In genomic region chr17:87036141-87037073, GRCm38 (mm10) we compare ENCODE assay signal across 7 mouse cellular contexts. TPM values are rescaled to one million over a fixed set of nuclear protein-coding genes. Genes with fewer than 3 reads are reported as not detected.
DNase-seq lines count a peak whose midpoint lies in the region; ATAC-seq and TF ChIP-seq lines count a peak whose summit lies in the region.

No protein-coding gene starts in this region.

- TF ChIP-seq POLR2A in ES-Bruce4 (IDR thresholded peaks at IDR 0.05; ENCODE audit: insufficient read depth, low read length) = no peak
- no peak for TF ChIP-seq POLR2A in small intestine, adult 2 months (IDR thresholded peaks at IDR 0.05; ENCODE audit: low read depth, low read length)

- H3K9ac ChIP-seq in kidney, embryonic 14.5 days (ENCODE audit: low read depth, low read length) = no peak overlapping the region
- H3K9ac ChIP-seq in ES-Bruce4 (ENCODE audit: low read depth, poor library complexity, severe bottlenecking) = no peak overlapping the region
- no peak overlapping the region for H3K9ac ChIP-seq in intestine, embryonic 16.5 days (ENCODE audit: low read depth, low read length)

- no peaks in the 10 kb centered on the region for H3K4me1 ChIP-seq in kidney, embryonic 14.5 days (ENCODE audit: control insufficient read depth, insufficient read depth, low read length)
- H3K4me1 ChIP-seq in ES-Bruce4 (ENCODE audit: control insufficient read depth, insufficient read depth, low read length) = no peaks in the 10 kb centered on the region
- H3K4me1 ChIP-seq in intestine, embryonic 16.5 days (ENCODE audit: control insufficient read depth, insufficient read depth, low read length) = 0 out of 2 replicates have a peak, but pooled peaks cover 7% of the 10 kb centered on the region
- no peaks in the 10 kb centered on the region; the same call in none of the 2 replicates for H3K4me1 ChIP-seq in small intestine, adult 2 months (ENCODE audit: control insufficient read depth, insufficient read depth, insufficient read length, low read length)

- no peaks in the 10 kb centered on the region for H3K27me3 ChIP-seq in kidney, embryonic 14.5 days (ENCODE audit: control insufficient read depth, insufficient read depth, low read length)
- H3K27me3 ChIP-seq in ES-Bruce4 (ENCODE audit: control insufficient read depth, insufficient read depth, low read length, poor library complexity, severe bottlenecking) = no peaks in the 10 kb centered on the region
- H3K27me3 ChIP-seq in intestine, embryonic 16.5 days (replicated peaks; ENCODE audit: control insufficient read depth, insufficient read depth, low read length) = no peaks in the 10 kb centered on the region
- no peaks in the 10 kb centered on the region for H3K27me3 ChIP-seq in small intestine, adult 2 months (ENCODE audit: control insufficient read depth, insufficient read depth, low read length)

- peak; percentile 44 for DNase-seq in kidney, adult 9 months
- no peak for DNase-seq in neural tube, embryonic 10.5 days (ENCODE audit: extremely low spot score, low spot score)

- H3K36me3 ChIP-seq in kidney, embryonic 14.5 days (ENCODE audit: control insufficient read depth, insufficient read depth, low read length) = peaks cover 10% of the 10 kb centered on the region; the same call in 1 of the 2 replicates
- peaks cover 10% of the 10 kb centered on the region for H3K36me3 ChIP-seq in ES-Bruce4 (ENCODE audit: control insufficient read depth, insufficient read depth, low read length, poor library complexity, severe bottlenecking)
- H3K36me3 ChIP-seq in intestine, embryonic 16.5 days (ENCODE audit: control insufficient read depth, insufficient read depth, low read length) = no peaks in the 10 kb centered on the region
- peaks cover 24% of the 10 kb centered on the region for H3K36me3 ChIP-seq in small intestine, adult 2 months (ENCODE audit: control insufficient read depth, insufficient read depth, low read length)

- no peaks in the 10 kb centered on the region for H3K9me3 ChIP-seq in kidney, embryonic 14.5 days (ENCODE audit: control insufficient read depth, low read length)
- no peaks in the 10 kb centered on the region for H3K9me3 ChIP-seq in ES-Bruce4 (replicated peaks; ENCODE audit: control insufficient read depth, insufficient read depth, low read length, poor library complexity, severe bottlenecking)
- no peaks in the 10 kb centered on the region for H3K9me3 ChIP-seq in intestine, embryonic 16.5 days (ENCODE audit: control insufficient read depth, low read length)

- peak; percentile 51 for TF ChIP-seq CTCF in ES-Bruce4 (IDR thresholded peaks at IDR 0.05; ENCODE audit: low read depth, low read length)
- TF ChIP-seq CTCF in small intestine, adult 2 months (IDR thresholded peaks at IDR 0.05; ENCODE audit: extremely low read depth, insufficient read length, insufficient replicate concordance, low read depth, low read length) = peak; percentile 70; the same call in 1 of the 2 replicates

- TF ChIP-seq EP300 in ES-Bruce4 (IDR thresholded peaks at IDR 0.05; ENCODE audit: insufficient read depth, low read depth, low read length) = no peak

- no peak for ATAC-seq in kidney, embryonic 14.5 days (ENCODE audit: low FRiP score, low TSS enrichment)
- ATAC-seq in activated CD4-positive, CD25-positive, alpha-beta regulatory T cell, adult 4 months = peak; percentile 87
- ATAC-seq in intestine, embryonic 16.5 days = peak; percentile 88

- no peak overlapping the region for H3K4me2 ChIP-seq in kidney, embryonic 14.5 days (replicated peaks; ENCODE audit: low read depth, low read length)
- no peak overlapping the region for H3K4me2 ChIP-seq in intestine, embryonic 16.5 days (ENCODE audit: low read depth, low read length)

- 63% methylated on average over 10 of the region's 10 CpGs for WGBS in kidney, embryonic 14.5 days
- WGBS in intestine, embryonic 16.5 days = 48% methylated on average over 10 of the region's 10 CpGs
- WGBS in small intestine, adult 2 months = 24% methylated on average over 10 of the region's 10 CpGs

- no peak overlapping the region for H3K27ac ChIP-seq in kidney, embryonic 14.5 days (ENCODE audit: low read depth, low read length)
- H3K27ac ChIP-seq in ES-Bruce4 (ENCODE audit: insufficient read depth, low read length) = no peak overlapping the region
- no peak overlapping the region for H3K27ac ChIP-seq in intestine, embryonic 16.5 days (ENCODE audit: low read length)
- H3K27ac ChIP-seq in small intestine, adult 2 months (ENCODE audit: insufficient read depth, low read depth, low read length) = no peak overlapping the region; the same call in 1 of the 2 replicates

- no peak overlapping the region for H3K4me3 ChIP-seq in kidney, embryonic 14.5 days (ENCODE audit: low read length)
- no peak overlapping the region for H3K4me3 ChIP-seq in ES-Bruce4 (ENCODE audit: low read depth, low read length)
- H3K4me3 ChIP-seq in intestine, embryonic 16.5 days (ENCODE audit: low read length) = no peak overlapping the region
- H3K4me3 ChIP-seq in small intestine, adult 2 months (ENCODE audit: low read depth, low read length) = no peak overlapping the region

RNA-seq across cellular contexts. Expression of gene Cript, which starts 11.1 kb away (rescaled TPM):
- polyA plus RNA-seq in kidney, embryonic 14.5 days (2014; fragmentation: Nextera tagmentation; extraction: Ambion mirVana) = 150 and 193 TPM in 2 replicates
- 55.7 and 60.6 TPM in 2 replicates for polyA plus RNA-seq in ES-Bruce4 (2011; ENCODE audit: insufficient read depth, insufficient read length, low read depth, missing spikeins)
- 100 to 1,000 TPM; 110 to 115 TPM for polyA plus RNA-seq in activated CD4-positive, CD25-positive, alpha-beta regulatory T cell, adult 4 months (2017; shearing (Covaris generic))
- polyA plus RNA-seq in intestine, embryonic 16.5 days (2015; fragmentation: Nextera tagmentation; extraction: Ambion mirVana) = 129 and 132 TPM in 2 replicates
- 1.4 and 4.4 TPM in 2 replicates for polyA plus RNA-seq in small intestine, adult 2 months (2012; rRNA removed)

RNA-seq across cellular contexts. Expression of gene Pigf, which starts 11.2 kb away (rescaled TPM):
- 39.3 and 46.1 TPM in 2 replicates for polyA plus RNA-seq in kidney, embryonic 14.5 days (2014; fragmentation: Nextera tagmentation; extraction: Ambion mirVana)
- 51.7 and 58.3 TPM in 2 replicates for polyA plus RNA-seq in ES-Bruce4 (2011; ENCODE audit: insufficient read depth, insufficient read length, low read depth, missing spikeins)
- 10 to 100 TPM; 19.5 to 25.3 TPM for polyA plus RNA-seq in activated CD4-positive, CD25-positive, alpha-beta regulatory T cell, adult 4 months (2017; shearing (Covaris generic))
- 51.4 and 56.1 TPM in 2 replicates for polyA plus RNA-seq in intestine, embryonic 16.5 days (2015; fragmentation: Nextera tagmentation; extraction: Ambion mirVana)
- 1.2 and 2.3 TPM in 2 replicates for polyA plus RNA-seq in small intestine, adult 2 months (2012; rRNA removed)

Comparison
In these comparisons a context has a peak if more than half of its experiments do, and no peak if none do; other contexts are left out.
1. RNA of gene Cript, which starts 11.1 kb away (polyA plus RNA-seq): 150 to 193 TPM in kidney, embryonic 14.5 days, 129 to 132 TPM in intestine, embryonic 16.5 days, 110 to 115 TPM in activated CD4-positive, CD25-positive, alpha-beta regulatory T cell, adult 4 months and 55.7 to 60.6 TPM in ES-Bruce4; 1.4 to 4.4 TPM in small intestine, adult 2 months; every median in the first group is over 10 times any median in the second.